Mouse (Mus musculus) heart, adult 18-20 months (tissue): ENCODE results near the gene Sec24a. TPM values are rescaled to one million over a fixed set of nuclear protein-coding genes. Genes with fewer than 3 reads are reported as not detected.
"Not testable (repeated sequence)": the region's sequence is repeated elsewhere in the genome, so short reads cannot be mapped to it uniquely, and the experiment has no call there.

Experiments
- DNase-seq, 2 experiments: peaks; one replicate each; pipeline ENCODE4 v3.0.0; 2021 to 2022; ENCODE audit warnings: mixed read lengths in 1 of 2
- long read RNA-seq, 2 experiments: library from polyadenylated mRNA; stranded (forward); transcript quantifications; one replicate each; pipeline ENCODE4 v2.0.0; 2021
- total RNA-seq, 2 experiments: library from RNA; stranded (reverse); gene quantifications; 2 replicates each; pipeline ENCODE4 v1.2.3; 2021

Gene Sec24a
- 10 to 100 TPM; 16.4 to 17.8 TPM for total RNA-seq
- long read RNA-seq, experiment 1, partial matches to known transcripts: 1 of 2 reads
- long read RNA-seq, experiment 1, other reads (novel, unspliced or antisense): 1 of 2 reads
- long read RNA-seq, experiment 2, full-length matches to known transcripts: 1 of 1 reads
- long read RNA-seq, experiment 2, partial matches to known transcripts: 0 of 1 reads
- long read RNA-seq, experiment 2, other reads (novel, unspliced or antisense): 0 of 1 reads

- peak; percentile 83 to 87 for DNase-seq
These were observed at the start of gene Sec24a, which contains the start of gene Sar1b for GRCm38 (mm10) chr11:51763213-51763907. Sec24a (minus strand) TSS chr11:51763634. Sar1b (plus strand) TSS chr11:51763687.

DNA sequence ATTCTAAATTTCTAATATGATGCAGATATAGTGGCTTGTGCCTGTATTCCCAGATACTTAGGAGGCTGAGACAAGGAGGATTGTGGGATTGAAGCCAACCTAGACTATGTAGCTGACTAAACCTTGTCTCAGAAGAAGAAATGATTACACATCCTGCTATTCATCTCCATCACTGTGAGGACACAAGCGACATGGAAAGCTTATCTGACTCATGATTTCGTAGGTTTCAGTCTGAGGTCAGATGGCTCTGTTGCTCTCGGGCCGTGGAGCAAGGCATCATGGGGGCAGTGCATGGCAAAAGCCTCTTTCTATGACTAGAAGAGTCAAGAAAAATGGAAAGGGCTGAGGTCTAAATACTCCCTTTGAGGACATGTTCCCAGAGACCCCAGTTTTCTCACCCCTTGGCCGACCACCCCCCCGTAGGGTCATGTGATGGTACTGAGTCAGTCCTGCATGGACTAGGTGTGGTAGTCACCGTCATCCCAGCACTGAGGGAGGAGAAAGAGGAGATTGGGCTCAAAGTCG, 48.6 kb upstream of the Sec24a start:
- no peak for DNase-seq

- no peak for DNase-seq
These were observed 47.8 kb upstream of the Sec24a start for GRCm38 (mm10) chr11:51811230-51811629.

DNA sequence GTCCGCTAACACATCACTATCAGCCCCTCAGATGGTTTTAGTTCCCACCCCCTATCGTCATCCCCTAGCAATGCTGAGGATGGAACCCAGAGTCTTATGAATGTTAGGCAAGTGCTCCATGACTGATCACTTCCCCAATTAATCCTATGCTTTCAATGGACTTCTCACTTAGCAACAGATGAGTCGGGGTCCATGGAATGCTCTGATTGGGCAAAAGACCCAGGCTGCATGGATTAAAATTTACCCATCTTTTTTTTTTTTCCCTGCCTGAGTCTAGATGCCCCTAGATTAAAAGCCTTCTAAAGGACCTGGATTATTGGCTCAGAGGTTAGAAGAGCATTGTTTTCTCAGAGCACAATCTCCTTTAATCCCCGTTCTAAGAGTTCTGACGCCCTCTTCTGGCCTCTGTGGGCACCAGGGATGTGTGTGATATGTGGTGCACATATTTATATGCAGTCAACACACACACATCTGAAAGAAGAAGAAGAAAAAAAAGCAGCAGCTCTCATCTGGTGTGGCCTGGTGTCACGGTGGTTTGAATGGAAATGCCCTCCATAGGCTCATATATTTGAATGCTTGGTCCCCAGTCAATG, 46.3 kb upstream of the Sec24a start:
- DNase-seq: peak in 1 of 2 experiments; percentile 55

GRCm38 (mm10) chr11:51807108-51807879, 43.9 kb upstream of the Sec24a start:
- DNase-seq: no peak

DNA sequence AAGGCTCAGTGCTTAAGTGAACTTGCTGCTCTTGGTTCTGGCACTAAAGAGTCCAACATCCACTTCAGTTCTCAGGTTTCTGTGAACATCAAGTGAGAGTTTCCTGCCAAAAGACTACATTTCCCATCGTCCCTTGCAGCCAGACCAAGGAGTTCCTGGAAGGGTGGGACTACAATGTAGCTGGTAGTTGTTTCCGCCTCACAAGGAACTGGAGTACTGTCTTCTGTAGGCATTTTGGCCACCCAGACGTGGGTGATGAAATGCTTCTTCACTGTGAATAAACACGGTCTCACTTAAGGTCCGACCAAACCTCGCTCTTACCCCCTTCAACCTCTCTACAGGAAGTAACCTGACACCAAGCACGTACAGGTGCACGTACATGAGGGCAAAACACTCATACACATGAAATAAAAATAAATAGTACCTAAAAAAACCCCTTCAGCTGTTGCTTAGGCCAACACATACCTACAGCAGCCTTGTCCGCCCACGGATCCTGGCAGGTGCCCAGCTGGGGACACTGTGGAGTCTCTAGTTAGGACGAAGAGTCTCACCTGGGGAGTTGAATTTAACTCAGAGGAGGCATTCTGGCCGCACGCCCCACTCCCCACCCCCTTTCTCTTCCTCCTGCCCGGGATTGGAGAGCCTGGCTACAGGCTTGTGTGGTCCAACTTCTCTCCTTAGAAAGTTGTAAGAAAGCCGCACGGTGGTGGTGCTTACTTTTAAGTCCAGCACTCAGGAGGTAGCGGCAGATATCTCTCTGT, 42.0 kb upstream of the Sec24a start:
- peak; percentile 86 to 89 for DNase-seq

- DNase-seq: peak; percentile 54 to 60
These were observed 37.3 kb upstream of the Sec24a start for GRCm38 (mm10) chr11:51800634-51801325.

GRCm38 (mm10) chr11:51796272-51796671, 32.8 kb upstream of the Sec24a start:
- DNase-seq: peak in 1 of 2 experiments; percentile 40

GRCm38 (mm10) chr11:51790662-51791061, 27.2 kb upstream of the Sec24a start:
- no peak for DNase-seq

DNA sequence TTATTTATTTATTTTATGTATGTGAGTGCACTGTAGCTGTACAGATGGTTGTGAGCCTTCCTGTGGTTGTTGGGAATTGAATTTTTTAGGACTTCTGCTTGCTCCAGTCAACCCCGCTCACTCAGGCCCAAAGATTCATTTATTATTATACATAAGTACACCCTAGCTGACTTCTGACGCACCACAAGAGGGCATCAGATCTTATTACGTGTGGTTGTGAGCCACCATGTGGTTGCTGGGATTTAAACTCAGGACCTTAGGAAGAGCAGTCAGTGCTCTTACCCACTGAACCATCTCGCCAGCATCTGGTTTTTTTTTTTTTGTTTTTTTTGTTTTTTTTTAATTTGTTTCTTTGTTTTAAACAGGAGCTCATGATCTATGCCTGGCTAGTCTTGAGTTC, 26.3 kb upstream of the Sec24a start:
- DNase-seq: not testable (repeated sequence)

DNA sequence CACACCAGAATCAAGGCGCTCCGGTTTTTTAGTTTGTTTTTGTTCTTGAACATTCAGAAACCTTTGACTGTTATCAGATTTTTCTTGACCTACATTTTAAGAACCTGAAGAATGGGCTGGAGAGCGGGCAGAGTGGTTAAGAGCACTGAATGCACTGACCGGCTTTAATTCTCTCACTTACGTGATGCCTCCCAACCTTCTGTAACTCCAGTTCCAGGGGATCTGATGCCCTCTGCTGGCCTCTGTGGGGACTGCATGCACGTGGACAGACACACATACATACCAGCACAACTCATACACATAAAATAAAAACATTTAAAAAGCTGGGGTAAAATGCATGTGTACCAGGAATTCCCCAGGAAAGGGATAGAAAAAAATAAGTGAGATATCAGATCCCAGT, 22.5 kb upstream of the Sec24a start:
- peak in 1 of 2 experiments; percentile 46 for DNase-seq

DNA sequence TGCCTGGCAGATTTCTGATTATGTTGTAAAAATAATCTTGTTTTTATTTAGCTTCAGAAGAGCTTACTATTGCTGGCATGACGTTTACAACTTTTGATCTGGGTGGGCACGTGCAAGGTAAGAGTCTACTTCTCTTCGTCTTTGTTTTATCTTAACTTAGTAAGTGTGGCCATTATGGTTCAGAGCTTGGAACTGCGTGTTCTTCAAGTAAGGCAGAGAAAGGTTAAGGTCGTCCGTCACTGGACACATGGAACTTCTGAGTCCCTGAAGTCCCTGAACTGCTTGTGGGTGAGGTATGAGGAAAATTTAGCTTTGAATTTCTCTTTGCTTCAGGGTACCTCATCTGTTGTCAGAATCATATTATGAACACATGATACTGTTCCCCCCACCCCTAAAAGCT, 19.3 kb upstream of the Sec24a start:
- DNase-seq: no peak

- peak in 1 of 2 experiments; percentile 31 for DNase-seq
These were observed 17.4 kb upstream of the Sec24a start for GRCm38 (mm10) chr11:51780773-51781267.

DNA sequence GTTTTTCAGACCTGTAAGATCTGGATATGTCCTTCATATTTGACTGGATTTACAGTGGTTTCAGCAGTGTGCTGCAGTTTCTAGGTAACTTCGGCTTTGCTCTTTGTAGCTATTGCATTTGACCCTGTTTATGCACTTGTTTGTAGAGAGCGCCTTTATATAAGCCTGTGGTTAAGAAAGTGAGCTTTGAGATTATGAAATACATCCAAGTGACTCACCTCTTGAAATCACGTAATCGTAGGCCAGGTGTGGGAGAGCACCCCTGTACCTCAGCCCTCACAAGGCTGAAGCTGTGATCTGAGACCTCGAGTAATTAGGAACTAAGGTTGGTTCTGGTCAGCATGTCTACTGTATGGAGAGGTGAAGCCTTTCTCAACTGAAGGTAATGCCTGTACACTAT, 14.0 kb upstream of the Sec24a start:
- DNase-seq: no peak

- no peak for DNase-seq
These were observed 12.1 kb upstream of the Sec24a start for GRCm38 (mm10) chr11:51775507-51775906.

- DNase-seq: no peak
These were observed 4.9 kb upstream of the Sec24a start for GRCm38 (mm10) chr11:51768296-51768695.

- DNase-seq: no peak
These were observed 4.3 kb upstream of the Sec24a start for GRCm38 (mm10) chr11:51767579-51768220.

DNA sequence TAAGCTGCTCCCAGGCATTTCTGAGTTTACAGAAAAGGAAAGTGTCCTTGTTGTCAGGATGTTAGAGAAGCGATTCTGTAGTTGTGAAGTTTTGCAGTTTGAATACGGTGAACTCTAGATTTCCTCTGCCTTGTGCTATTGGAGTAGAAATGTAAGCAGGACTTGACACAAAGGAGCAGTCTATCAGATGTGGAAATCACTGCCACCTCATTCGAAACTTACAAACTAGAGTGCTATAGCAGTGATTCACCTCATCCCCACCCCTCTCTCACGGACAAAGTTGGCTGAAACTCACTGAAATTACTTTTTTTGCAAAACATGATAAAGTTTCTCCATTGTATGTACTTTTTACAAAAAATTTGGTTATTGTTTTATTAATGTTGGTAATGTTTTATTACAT, 1.4 kb upstream of the Sec24a start:
- no peak for DNase-seq

DNA sequence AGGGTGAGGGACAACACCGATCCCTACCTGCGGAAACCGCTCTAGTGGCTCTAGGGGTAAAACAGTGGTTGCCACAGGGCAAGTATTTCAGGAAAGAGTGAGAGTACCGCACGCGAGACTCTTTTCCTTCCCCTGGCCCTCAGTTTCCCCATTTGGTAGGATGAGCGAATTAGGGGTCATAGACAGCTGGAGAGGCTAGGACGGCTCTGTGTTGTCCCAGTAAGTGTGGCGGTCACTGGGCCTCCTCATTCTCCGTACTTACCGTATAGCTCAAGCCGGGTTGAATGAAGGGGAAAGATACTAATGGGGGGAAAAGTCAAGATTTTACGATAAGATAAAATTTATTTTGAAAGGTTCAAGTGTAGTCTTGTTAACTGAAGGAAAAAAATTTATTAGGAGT, 521 bp upstream of the Sec24a start:
- DNase-seq: no peak

GRCm38 (mm10) chr11:51761241-51761640, 2.2 kb downstream of the Sec24a start:
- DNase-seq: no peak
